Mouse (Mus musculus): ENCODE results near the gene Rpl23a.

The Rpl23a gene

GRCm38 (mm10) chr11:78166161-78166560 is 17.2 kb downstream of the Rpl23a start:
- DNase-seq, result no peak

DNA sequence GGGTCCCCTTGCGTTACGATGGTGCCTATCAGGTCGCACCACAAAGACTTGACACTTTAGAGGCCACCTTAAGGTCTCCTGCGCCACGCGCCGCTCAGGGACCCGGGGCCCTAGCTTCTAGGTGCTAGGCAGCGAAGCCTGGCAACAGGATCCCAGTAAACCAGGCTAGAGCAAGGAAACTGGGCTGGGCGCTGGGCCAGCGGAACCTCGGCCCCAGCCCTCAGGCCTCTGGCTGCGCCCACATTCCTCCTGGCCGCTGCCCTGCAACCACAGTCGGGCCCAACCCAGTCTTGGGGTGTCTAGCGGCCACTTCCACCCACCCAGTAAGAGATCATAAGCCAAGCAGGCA is 17.6 kb downstream of the Rpl23a start:
- DNase-seq, result peak; percentile 62

- DNase-seq, result peak; percentile 51
Measured at GRCm38 (mm10) chr11:78164924-78165760, 18.2 kb downstream of the Rpl23a start, which contains the start of gene Traf4. Gene Traf4, minus strand, starts transcription at chr11:78165589.

DNA sequence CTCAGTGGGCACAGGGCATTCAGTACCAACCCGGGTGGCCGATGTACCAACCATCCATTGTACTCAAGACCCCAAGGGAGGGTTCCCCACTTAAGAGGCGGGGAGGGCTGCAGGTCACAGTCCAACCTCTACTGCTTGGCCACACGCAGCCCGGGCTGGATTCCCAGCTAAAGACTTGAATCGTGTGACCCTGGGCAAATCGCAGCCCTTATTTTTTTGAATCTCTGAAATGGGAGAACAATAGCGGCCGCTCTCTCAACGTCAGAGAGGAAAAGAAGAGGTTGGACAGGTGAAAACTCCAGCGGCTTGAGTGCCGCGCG is 18.8 kb downstream of the Rpl23a start:
- DNase-seq, result no peak

DNA sequence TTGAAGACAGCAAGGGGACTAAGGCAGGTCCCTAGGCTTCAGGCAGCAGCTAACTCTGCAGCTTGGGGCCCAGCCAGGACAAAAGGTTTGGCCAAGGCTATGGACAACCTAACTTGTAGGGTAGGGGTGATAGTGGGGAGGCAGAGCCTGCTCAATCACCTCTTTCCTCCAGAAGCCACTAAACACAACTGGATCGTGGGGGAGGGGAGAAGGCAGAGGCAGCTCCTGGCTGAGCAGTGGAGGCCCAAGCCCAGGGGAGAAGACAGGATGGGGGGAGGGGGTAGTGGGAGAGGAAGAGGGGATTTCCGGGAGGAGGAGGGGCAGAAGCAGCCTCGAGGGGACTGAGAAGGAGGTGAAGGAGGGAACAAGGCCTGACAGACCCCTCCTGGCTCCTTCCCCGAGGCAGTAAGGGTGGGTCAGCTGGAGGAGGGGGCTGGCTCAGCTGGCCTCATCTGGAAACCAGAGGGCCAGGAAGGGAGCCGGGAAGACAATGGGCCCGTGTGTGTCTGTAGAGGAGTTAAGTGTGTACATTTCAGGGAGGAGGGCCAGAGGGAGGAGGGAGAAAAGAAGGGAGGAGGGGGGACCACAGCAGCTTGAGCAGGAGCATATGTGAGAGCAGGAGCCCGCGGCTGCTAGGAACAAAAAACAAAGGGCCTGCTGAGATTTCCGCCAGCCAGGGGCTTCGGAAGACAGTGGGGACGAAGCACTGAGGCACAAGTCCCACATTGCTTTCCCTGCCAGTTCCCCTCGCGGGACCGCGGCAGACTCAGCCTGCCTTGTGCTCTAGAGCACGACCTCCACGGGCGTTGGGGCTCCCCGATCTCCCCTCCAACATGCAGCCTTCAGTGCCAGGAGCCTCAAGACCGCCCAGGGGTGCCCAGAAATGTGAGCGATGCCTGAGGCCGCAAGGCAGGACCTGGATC is 19.4 kb downstream of the Rpl23a start:
- peak; percentile 39 for DNase-seq

- DNase-seq, result no peak
Measured at GRCm38 (mm10) chr11:78163045-78163444, 20.3 kb downstream of the Rpl23a start.

GRCm38 (mm10) chr11:78162504-78162903 is 20.9 kb downstream of the Rpl23a start:
- DNase-seq, result no peak

DNA sequence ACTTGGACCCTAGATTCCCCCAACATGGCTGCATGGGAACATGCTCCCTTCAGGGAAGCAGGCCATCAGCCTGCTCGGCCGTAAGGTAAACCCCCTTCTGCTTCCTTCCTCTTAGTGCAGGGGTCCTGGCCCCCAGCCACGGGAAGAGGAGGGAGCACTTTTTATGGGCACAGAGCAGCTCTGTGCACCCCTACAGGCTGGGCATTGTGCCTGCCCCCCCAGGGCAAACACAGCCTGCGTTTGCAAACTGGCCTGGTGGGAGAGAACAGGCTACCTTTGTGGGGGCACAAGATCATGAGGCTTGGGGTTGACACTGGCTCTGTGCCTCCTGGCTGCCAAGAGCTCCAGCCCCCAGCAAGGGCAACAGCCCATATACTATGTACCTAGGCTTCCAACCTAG is 21.4 kb downstream of the Rpl23a start:
- no peak for DNase-seq

DNA sequence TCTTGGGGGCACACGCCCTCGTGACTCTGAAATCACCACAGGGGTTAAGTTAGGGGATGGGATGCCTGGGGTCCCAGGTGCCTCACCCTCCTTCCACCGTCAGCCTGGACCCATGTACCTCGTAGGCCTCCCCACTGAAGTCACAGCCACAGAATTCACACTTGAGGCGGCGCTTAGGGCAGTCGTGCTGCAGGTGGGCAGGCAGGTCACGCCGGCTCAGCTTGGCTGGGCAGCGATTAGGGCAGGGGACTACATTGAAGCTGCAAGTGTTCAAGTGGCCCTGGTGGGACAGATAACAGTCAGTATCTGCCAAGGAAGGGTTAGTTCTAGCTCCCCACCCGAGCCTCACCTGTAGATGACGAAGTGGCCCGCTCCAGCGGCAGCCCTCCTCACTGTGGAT is 22.2 kb downstream of the Rpl23a start:
- no peak for DNase-seq

GRCm38 (mm10) chr11:78160675-78161074 is 22.7 kb downstream of the Rpl23a start:
- DNase-seq, result no peak

GRCm38 (mm10) chr11:78160171-78160570 is 23.2 kb downstream of the Rpl23a start:
- no peak for DNase-seq

GRCm38 (mm10) chr11:78159557-78159956 is 23.8 kb downstream of the Rpl23a start:
- DNase-seq, result no peak

- peak; percentile 91 for DNase-seq
Measured at GRCm38 (mm10) chr11:78159096-78159495, 24.3 kb downstream of the Rpl23a start.

- DNase-seq, result no peak
Measured at GRCm38 (mm10) chr11:78156156-78156699, 27.2 kb downstream of the Rpl23a start.

DNA sequence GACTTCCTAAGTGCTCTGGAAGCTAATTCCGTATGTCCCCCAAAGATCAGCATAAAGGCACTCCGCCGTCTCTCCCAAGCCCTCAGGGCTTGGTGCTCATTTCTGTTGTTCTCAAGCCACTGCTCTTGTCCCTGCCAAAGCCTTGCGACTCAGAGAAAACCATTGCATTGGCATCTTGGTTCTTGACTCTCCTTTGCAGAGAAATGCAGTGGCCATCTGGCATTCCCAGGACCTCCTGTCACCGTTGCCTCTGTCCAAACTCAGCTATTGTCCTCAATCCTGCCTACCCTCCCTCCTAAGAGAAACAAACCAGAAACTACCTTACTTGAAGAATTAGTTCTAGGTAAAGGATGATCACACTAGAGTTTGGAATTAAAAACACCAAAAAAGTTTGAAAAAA is 27.7 kb downstream of the Rpl23a start:
- no peak for DNase-seq

- DNase-seq, result no peak
Measured at GRCm38 (mm10) chr11:78153778-78154177, 29.6 kb downstream of the Rpl23a start.

GRCm38 (mm10) chr11:78152299-78153231 is 30.8 kb downstream of the Rpl23a start:
- peak; percentile 90 for DNase-seq

DNA sequence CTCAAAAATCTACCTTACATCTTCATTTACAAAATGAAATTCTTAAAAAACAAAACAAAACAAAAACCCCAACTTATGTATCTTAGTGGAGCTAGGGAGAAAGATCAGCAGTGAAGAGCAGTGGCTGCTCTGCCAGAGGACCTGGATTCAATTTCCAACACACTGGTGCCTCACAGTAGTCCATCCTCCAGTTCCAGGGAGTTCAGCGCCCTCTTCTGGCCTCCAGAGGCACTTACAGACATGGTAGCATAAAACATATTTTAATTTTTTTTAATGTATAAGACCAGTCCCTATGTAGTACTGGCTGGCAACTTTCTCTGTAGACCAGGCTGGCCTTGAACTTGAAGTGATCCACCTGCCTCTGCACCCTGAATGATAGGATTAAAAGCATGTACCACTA is 32.2 kb downstream of the Rpl23a start:
- DNase-seq, result no peak

DNA sequence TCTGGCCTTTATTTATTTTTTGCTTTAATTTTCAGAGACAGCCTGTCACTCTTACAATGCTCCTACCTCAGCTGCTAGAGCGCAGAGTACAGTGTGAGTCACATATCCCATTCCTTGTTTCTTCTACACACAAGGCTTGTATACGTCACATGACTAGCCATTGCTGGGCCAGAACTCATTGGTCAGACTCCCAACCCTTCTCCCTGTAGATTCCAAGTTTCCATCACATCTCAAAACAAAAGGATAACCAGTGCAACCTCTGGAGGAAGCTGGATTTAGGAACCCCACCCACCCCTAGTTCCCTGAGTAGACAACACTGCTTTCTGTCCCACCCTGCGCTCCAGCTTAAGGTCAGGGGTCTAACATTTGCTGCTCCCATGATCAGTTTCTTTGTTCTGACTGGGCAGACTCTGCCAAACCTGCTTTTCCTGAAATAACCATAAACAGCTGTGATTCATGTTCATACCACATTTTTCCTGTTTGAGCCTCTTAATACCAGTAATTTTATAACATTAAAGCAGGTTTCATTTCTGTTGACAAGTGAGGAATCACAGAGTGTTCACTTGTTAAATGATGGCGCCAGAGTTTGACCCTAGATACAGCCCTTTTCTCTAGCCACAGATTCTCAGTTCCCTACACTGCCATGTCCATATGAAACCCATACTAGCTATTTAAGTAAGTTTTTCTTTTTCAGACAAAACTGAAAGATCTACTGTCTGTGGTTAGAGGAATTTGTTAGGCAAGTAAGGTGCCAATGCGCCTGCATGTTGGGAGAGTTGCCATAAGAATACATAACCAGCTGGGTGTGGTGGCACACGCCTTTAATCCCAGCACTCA is 36.5 kb downstream of the Rpl23a start:
- no peak for DNase-seq

- DNase-seq, result no peak
Measured at GRCm38 (mm10) chr11:78146168-78146567, 37.2 kb downstream of the Rpl23a start.

DNA sequence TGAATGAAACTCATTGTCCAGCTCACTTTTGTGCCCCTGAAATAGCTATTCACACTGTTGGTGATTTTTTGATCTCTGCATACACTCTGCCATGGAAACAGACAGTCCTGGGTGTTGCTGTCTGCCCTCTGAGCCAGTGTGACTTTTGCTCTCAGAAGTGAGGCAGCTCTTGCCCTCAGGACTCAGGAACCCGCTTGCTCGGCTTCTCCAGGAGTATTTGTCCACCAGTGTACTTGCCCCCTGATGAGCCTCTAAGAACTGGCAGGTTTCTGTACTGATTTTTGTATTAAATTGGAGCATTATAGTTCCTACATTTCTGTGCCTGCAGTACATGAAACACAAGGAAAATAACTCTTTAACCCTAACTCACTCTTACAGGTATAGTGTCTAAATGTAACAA is 39.9 kb downstream of the Rpl23a start:
- no peak for DNase-seq

DNA sequence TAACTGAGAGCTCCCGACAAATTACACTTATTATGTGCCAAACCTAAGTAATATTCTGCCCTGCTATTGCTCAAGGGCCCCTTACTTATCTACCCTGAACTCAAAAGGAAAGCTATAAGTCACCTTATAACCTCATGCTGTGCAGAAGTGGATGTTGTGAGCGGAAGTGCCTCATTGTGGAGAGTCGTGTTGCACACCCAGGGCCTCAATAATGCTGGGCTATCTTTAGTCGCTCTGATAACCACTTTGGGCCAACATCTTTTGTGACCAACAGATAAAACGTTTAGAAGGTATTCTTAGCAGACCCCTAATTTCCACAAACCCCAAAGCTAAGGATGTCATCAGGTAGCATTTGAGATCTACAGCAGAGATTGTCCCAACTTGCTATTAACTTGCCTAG is 42.7 kb downstream of the Rpl23a start:
- DNase-seq, result no peak
